Mouse (Mus musculus) limb, embryonic 11.5 days (tissue): ENCODE measurements at regions not wholly inside any gene's neighbourhood (a gene's known extent, or its start where the extent isn't known, plus 50 kb on each side); places are given as distances from the start of the nearest gene placed in this dataset.

Experiments used
- ATAC-seq: fragments of 200-750 bp; cut with Nextera tagmentation; 2 replicates; pipeline ENCODE4 v1.8.0; 2017; ENCODE audit warnings: low read depth; ENCODE audit not compliant: insufficient number of reproducible peaks, low FRiP score, low TSS enrichment
- DNase-seq: peaks from one replicate; pipeline ENCODE4 v3.0.0-alpha.2; 2015; ENCODE audit warnings: low spot score
- H3K27ac ChIP-seq: fragments of 300-500 bp; sonication (generic); replicated peaks from 2 replicates; pipeline ENCODE4 v1.5.1; 2014; ENCODE audit warnings: low read depth, mild to moderate bottlenecking, low read length
- H3K27me3 ChIP-seq: fragments of 300-500 bp; sonication (generic); 2 replicates; pipeline ENCODE4 v1.6.1; 2014; ENCODE audit warnings: mild to moderate bottlenecking, low read length, mixed read lengths; ENCODE audit not compliant: control insufficient read depth, insufficient read depth
- H3K36me3 ChIP-seq: fragments of 300-500 bp; sonication (generic); 2 replicates; pipeline ENCODE4 v1.6.1; 2014; ENCODE audit warnings: mild to moderate bottlenecking, low read length, moderate library complexity, mixed read lengths; ENCODE audit not compliant: control insufficient read depth, insufficient read depth
- H3K4me1 ChIP-seq: fragments of 300-500 bp; sonication (generic); 2 replicates; pipeline ENCODE4 v1.6.1; 2014; ENCODE audit warnings: low read length, mixed read lengths; ENCODE audit not compliant: control insufficient read depth, insufficient read depth
- H3K4me2 ChIP-seq: fragments of 300-500 bp; sonication (generic); 2 replicates; pipeline ENCODE4 v1.6.1; 2014; ENCODE audit warnings: low read depth, mild to moderate bottlenecking, moderate library complexity; ENCODE audit not compliant: severe bottlenecking
- H3K4me3 ChIP-seq: fragments of 300-500 bp; sonication (generic); 2 replicates; pipeline ENCODE4 v1.5.1; 2014; ENCODE audit warnings: low read depth, low read length
- H3K9ac ChIP-seq: fragments of 300-500 bp; sonication (generic); 2 replicates; pipeline ENCODE4 v1.6.1; 2014; ENCODE audit warnings: mild to moderate bottlenecking, low read length
- H3K9me3 ChIP-seq: fragments of 300-500 bp; sonication (generic); 2 replicates; pipeline ENCODE4 v1.6.1; 2016; ENCODE audit warnings: low read length; ENCODE audit not compliant: control insufficient read depth
- WGBS: fragments of 180-500 bp; shearing (Covaris S2); extraction: QIAGEN DNeasy Blood & Tissue Kit; methylation state at CpG from one replicate; pipeline ENCODE4 v1.1.7; 2014; 5-methylcytosine and 5-hydroxymethylcytosine counted together

- H3K4me3 ChIP-seq = no peak overlapping the region
- DNase-seq (no peak), ATAC-seq (no peak)
- H3K4me1 ChIP-seq = no peaks in the 10 kb centered on the region
- no peak overlapping the region for H3K4me2 ChIP-seq
- H3K36me3 ChIP-seq = no peaks in the 10 kb centered on the region
- 74% methylated on average over 6 of the region's 6 CpGs for WGBS
- H3K9ac ChIP-seq = no peak overlapping the region
- no peak overlapping the region for H3K27ac ChIP-seq
- no peaks in the 10 kb centered on the region for H3K9me3 ChIP-seq
- no peaks in the 10 kb centered on the region for H3K27me3 ChIP-seq
Measured at GRCm38 (mm10) chr4:90964658-90965057, 435.9 kb downstream of the Elavl2 start.

GRCm38 (mm10) chr4:90943687-90944385 is 456.7 kb downstream of the Elavl2 start:
- Histone ChIP-seq H3K9ac (no peak overlapping the region), H3K36me3 (no peaks in the 10 kb centered on the region), H3K9me3 (no peaks in the 10 kb centered on the region), H3K4me1 (no peaks in the 10 kb centered on the region), H3K4me3 (no peak overlapping the region), H3K27me3 (no peaks in the 10 kb centered on the region), H3K27ac (no peak overlapping the region), H3K4me2 (no peak overlapping the region)
- no peak for DNase-seq
- WGBS = 55% methylated on average over 4 of the region's 4 CpGs
- no peak for ATAC-seq

- Histone ChIP-seq H3K36me3 (no peaks in the 10 kb centered on the region), H3K9ac (no peak overlapping the region), H3K4me2 (no peak overlapping the region), H3K9me3 (no peaks in the 10 kb centered on the region), H3K27me3 (no peaks in the 10 kb centered on the region), H3K27ac (no peak overlapping the region), H3K4me1 (no peaks in the 10 kb centered on the region), H3K4me3 (no peak overlapping the region)
- DNase-seq = no peak
- 96% methylated on average over 6 of the region's 6 CpGs for WGBS
- no peak for ATAC-seq
Measured at GRCm38 (mm10) chr4:90917312-90918107, 483.1 kb downstream of the Elavl2 start.

GRCm38 (mm10) chr4:90906311-90906710 is 494.3 kb downstream of the Elavl2 start:
- 84% methylated on average over 1 of the region's 1 CpGs for WGBS
- Histone ChIP-seq H3K4me1 (no peaks in the 10 kb centered on the region), H3K4me3 (no peak overlapping the region), H3K4me2 (no peak overlapping the region), H3K36me3 (no peaks in the 10 kb centered on the region), H3K27ac (no peak overlapping the region), H3K9ac (no peak overlapping the region), H3K9me3 (no peaks in the 10 kb centered on the region), H3K27me3 (no peaks in the 10 kb centered on the region)
- DNase-seq (no peak), ATAC-seq (no peak)

- H3K27ac ChIP-seq = no peak overlapping the region
- H3K9ac ChIP-seq = no peak overlapping the region
- H3K4me3 ChIP-seq = no peak overlapping the region
- DNase-seq (no peak), ATAC-seq (no peak)
- 38% methylated on average over 7 of the region's 7 CpGs for WGBS
- H3K36me3 ChIP-seq = no peaks in the 10 kb centered on the region
- no peak overlapping the region for H3K4me2 ChIP-seq
- H3K9me3 ChIP-seq = no peaks in the 10 kb centered on the region
- H3K27me3 ChIP-seq = no peaks in the 10 kb centered on the region
- H3K4me1 ChIP-seq = no peaks in the 10 kb centered on the region
Measured at GRCm38 (mm10) chr4:90868209-90868608, 532.4 kb downstream of the Elavl2 start.

- 44% methylated on average over 2 of the region's 2 CpGs for WGBS
- no peak overlapping the region for H3K27ac ChIP-seq
- H3K4me1 ChIP-seq = no peaks in the 10 kb centered on the region
- H3K4me3 ChIP-seq = no peak overlapping the region
- H3K4me2 ChIP-seq = no peak overlapping the region
- DNase-seq (peak; percentile 31), ATAC-seq (no peak)
- H3K27me3 ChIP-seq = no peaks in the 10 kb centered on the region
- H3K36me3 ChIP-seq = no peaks in the 10 kb centered on the region
- H3K9me3 ChIP-seq = no peaks in the 10 kb centered on the region
- H3K9ac ChIP-seq = no peak overlapping the region
Measured at GRCm38 (mm10) chr4:90860854-90861253, 539.7 kb downstream of the Elavl2 start.

GRCm38 (mm10) chr4:90839804-90840203 is 560.8 kb downstream of the Elavl2 start:
- Histone ChIP-seq H3K4me2 (no peak overlapping the region), H3K9ac (no peak overlapping the region), H3K4me3 (no peak overlapping the region), H3K27ac (no peak overlapping the region), H3K9me3 (no peaks in the 10 kb centered on the region), H3K4me1 (no peaks in the 10 kb centered on the region), H3K27me3 (no peaks in the 10 kb centered on the region), H3K36me3 (no peaks in the 10 kb centered on the region)
- DNase-seq (no peak), ATAC-seq (no peak)
- WGBS = 78% methylated on average over 3 of the region's 3 CpGs

GRCm38 (mm10) chr4:90799078-90799477 is 580.5 kb downstream of the Zfp352 start:
- H3K27ac ChIP-seq = no peak overlapping the region
- no peaks in the 10 kb centered on the region for H3K9me3 ChIP-seq
- H3K27me3 ChIP-seq = no peaks in the 10 kb centered on the region
- 83% methylated on average over 1 of the region's 1 CpGs for WGBS
- no peak overlapping the region for H3K4me2 ChIP-seq
- H3K4me3 ChIP-seq = no peak overlapping the region
- no peaks in the 10 kb centered on the region for H3K36me3 ChIP-seq
- DNase-seq (no peak), ATAC-seq (no peak)
- no peak overlapping the region for H3K9ac ChIP-seq
- H3K4me1 ChIP-seq = no peaks in the 10 kb centered on the region
